Mouse (Mus musculus): ENCODE measurements around the gene Cldn1.

The Cldn1 gene

DNA sequence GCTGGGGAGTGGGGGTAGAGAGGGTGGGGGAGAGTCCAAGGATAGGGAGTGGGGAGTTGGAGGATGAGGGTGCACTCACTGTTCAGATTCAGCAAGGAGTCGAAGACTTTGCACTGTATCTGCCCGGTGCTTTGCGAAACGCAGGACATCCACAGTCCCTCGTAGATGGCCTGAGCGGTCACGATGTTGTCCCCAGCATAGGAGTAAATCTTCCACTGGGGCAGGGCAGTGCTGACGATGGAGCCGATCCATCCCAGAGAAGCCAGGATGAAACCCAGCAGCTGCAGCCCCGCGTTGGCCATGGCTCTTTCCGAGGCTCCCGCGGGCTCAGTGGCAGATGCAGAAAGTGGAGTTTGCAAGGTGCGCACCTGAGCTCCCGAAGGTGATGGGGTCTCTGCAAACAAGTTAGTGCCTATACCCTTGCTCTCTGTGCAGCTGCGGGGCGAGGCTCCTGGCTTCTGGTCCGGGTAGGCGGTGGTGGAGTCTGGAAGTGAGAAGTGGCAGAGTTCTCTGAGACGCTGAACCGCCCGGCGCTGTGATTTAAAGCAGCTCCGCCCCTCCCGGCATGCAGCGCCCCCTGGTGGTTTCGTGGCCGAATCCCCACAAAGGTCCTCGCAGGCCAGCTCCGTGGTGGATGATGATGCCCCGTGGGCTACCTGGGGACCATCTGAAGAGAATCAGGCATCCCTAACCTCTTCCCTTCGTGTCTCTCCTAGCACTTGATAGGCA is at the start of gene Cldn1:
Cldn1 (minus strand) TSS at position 517 of the 729 bp plus-strand sequence.
- peak; percentile 30 to 49 for DNase-seq (ENCODE audit: low spot score in 2 of 2)

DNA sequence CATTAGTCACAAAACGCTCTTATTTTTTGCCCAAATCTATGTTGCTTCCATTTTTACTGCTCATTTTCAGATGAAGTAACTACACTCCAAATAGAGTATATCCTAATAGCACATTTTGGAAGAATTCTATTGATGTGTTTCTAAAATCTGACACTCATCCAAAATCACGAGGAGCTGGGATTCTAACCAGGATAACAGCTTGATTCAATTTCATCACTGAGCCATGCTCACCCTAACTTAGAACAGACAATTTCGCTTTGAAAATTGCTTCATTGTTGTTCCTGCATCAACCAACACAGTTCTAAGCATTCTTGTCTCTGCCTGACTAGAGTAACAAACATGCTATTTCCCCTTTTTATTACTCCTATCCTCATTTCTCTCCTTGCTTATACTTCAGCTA is 47.0 kb upstream of the Cldn1 start:
- DNase-seq (ENCODE audit: low spot score in 2 of 2) = no peak

DNA sequence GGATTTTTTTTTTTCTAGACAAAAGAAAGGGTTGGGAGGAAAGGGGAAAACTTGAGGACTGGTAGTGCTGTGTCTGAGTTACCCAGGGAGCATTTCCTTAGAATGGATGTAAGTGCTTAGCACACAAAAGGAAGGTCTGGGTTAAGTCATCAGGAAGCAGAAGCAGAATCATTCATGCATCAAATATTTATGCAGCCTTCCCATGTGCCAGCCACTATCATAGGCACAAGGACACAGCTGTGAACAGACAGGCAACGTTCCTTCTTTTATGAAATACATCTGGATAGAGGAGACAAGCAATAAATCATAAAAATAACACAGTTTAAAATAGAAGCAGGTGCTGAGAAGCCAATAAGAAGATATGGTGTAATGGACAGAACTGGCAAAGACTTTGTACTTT is 32.4 kb upstream of the Cldn1 start:
- DNase-seq (ENCODE audit: low spot score in 2 of 2) = no peak

DNA sequence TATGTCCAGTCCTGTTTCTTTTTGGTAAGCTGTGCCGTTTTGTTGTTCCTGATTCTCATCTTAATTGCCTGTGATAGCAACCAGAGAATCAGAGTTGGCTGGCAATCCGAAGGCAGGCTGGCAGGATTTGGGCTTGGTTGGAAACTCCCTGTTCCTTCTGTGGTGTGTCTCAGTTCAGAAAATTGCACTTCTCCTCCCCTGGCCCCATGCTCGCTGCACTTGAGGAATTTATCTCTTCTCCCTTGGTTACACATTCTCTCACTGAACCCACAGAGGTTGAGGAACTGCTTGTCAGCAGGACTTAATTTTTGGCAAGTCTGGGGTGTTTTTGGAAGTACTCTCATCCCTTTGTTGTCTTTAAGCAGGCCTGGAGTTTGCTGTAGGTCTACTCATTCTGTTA is 29.3 kb upstream of the Cldn1 start:
- DNase-seq (ENCODE audit: low spot score in 2 of 2) = no peak

DNA sequence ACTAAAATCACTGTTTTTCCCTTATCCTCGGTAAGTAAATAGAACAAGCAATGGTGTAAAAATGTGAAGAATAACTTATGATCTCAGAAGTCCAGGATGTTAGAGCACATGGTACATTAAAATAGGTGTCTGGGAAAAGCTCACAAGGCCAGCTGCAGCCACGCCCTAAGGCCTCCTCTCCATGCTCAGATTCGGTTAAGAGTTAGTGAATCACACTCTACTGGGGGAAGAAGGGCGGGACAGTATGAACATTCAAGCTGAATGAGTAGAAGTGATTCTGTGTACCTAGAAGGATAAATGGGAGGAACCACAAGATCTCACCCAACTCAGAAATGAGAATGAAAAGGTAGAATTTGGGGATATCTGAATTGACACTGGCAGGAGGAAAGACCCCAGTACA is 28.9 kb upstream of the Cldn1 start:
- DNase-seq (ENCODE audit: low spot score in 2 of 2) = no peak

DNA sequence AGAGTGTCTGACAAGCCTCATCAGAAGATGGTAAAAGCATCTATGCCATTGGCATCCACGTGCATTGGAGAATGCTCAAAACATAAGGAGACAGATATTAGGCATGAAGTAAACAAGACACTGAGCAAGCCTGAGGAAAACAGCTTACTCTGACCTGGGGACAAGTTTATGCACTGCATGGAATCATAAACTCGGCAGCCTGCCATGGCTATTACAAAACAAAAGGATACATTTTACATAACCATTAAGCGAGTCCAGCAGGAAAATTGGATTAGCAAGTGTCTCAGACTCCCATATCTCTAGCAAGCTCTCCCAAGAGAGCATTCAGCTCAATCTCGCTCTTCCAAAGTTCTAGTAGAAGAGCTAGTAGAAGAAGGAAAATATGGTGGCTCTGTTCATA is 19.3 kb upstream of the Cldn1 start:
- no peak for DNase-seq (ENCODE audit: low spot score in 2 of 2)

DNA sequence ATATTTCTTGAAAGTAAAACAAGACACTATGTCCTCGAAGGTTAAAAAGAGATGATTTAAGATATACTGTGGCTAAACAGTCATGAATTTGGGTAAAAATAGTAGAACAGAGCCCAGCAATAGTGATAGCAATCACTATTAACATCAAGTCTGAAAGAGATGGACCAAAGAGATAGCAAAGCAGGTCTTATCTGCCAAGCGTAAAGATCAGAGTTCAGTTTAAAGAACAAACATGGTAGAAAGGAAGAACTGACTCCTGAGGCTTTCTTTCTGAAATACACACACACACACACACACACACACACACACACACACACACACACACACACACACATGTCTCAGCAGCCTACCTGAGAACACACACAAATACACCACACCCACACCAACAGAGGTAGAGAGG is 14.5 kb upstream of the Cldn1 start:
- no peak for DNase-seq (ENCODE audit: low spot score in 2 of 2)

DNA sequence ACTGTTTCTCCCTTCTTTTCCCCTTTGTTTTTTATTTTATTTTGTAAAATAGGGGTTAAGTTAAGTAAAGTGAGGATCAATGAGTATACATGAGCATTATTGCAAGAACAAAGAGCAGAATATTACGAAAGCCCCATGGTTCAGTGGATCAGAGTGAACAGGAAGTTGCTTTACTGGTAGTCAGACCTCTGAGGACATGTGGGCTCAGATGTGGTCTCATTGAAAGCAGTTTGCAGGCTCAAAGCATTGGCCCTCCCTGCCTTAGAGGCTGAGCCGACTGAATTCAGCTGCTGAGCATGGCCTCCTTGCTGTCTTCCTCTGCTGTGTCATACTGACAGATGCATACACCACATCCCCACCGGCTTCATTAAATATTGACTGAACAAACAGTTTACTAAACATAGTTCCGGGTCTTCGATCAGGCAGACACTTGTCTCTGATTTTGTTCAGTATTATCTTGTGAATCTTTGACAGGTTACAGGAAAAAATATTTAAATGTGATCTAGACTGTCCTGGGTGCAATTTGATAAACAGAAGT is 12.5 kb upstream of the Cldn1 start:
- no peak for DNase-seq (ENCODE audit: low spot score in 2 of 2)

DNA sequence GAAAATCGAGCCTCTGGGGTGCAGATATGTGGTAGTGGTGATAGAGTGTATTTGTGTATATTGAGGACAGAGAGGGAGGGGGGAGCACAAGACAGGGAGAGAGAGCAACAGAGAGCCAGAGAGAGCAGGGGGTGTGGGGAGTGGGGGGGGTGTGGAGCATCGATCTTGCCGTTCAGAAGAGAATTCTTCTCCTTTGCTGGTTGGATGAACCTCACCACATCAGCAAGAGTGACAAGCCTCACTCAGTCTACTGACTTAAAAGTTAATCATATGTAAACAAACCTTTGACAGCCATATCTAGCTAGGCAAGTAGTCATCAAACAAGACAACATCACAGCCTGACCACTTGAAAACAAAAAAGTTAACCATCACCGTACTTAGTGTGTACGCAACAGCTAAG is 5.5 kb upstream of the Cldn1 start:
- no peak for DNase-seq (ENCODE audit: low spot score in 2 of 2)

DNA sequence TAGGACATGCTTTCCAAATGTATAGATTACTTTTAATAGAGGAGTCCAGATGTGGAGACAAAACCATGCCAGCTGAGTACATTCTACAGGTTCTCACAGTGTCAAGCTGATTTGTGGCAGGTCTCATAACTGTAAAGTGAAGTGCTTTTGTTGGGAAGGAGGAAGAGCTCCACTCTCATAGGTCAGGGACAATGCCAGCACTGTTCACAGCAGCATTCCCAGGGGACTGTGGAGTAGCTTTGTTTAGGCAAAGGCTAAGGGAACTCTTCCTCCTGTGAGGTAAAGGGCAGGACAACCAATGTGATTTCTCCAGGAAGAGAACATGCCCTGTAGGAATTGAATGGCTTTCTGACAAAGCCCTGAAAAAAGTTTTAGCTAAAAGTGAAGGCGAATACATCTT is 1.5 kb downstream of the Cldn1 start:
- no peak for DNase-seq (ENCODE audit: low spot score in 2 of 2)

DNA sequence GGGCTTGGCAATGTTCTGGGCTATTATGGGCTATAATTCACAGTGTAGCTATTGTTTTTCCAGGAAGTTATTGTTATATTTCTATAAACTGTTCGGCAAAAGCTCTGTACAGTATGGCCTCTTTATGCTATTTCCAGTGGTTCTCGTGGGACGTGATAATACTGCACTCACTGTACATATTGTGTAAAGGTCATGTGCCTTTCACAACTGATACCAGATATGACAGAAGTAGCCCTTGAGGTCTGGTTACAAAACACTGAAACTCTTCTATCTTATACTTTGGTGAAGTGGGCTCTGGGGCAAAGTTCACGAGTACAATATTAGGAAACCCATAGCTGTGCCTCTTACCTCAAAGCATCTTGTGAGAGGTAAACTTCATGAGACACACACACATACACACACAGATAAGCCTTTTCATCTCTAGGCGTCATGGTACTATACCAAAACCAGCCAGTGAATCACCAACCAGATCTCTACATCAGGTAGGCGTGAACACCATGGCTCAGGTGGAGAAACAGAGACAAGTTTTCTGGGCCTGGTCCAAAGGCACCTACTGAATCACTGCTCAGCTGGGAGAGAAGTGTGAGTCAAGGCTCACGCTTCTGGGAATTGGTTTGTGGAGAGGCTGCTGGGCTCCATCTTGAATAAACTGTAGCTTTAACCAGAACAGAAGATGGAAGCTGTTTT is 2.5 kb downstream of the Cldn1 start:
- no peak for DNase-seq (ENCODE audit: low spot score in 2 of 2)

DNA sequence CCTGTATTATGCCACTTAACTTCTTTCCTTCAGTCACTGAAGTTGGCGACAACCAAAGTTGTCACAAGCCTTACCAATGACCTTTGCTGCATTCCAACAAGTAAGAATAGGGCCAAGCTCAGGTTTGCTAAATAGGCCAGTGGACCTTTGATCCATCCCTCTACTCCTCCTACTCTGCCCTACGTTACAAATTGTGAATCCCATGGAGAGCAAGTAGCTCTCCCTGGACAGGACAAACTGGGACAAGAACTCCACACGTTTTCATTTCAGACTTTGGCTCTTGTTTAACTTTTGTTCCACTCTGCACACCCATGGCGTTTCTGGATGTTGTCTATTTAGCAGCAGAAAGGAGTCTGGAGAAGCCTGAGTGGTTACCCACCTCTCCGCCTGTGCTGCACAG is 3.5 kb downstream of the Cldn1 start:
- no peak for DNase-seq (ENCODE audit: low spot score in 2 of 2)

DNA sequence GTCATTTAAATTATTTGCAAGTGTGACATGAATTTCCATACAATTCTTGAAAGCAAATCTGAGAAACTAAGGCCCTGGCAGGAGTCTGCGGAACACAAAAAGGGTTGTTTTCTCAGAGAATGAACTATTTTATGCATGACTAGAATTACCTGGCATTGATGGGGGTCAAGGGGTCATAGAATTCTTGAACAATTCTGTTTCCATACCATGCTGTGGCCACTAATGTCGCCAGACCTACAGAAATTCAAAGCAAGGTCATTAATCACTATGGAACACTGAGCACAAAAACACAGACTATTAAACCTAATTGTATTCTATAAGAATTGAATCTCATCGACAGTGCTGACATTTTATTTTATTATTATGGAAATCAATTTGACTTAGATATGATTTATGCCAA is 10.9 kb downstream of the Cldn1 start:
- no peak for DNase-seq (ENCODE audit: low spot score in 2 of 2)

DNA sequence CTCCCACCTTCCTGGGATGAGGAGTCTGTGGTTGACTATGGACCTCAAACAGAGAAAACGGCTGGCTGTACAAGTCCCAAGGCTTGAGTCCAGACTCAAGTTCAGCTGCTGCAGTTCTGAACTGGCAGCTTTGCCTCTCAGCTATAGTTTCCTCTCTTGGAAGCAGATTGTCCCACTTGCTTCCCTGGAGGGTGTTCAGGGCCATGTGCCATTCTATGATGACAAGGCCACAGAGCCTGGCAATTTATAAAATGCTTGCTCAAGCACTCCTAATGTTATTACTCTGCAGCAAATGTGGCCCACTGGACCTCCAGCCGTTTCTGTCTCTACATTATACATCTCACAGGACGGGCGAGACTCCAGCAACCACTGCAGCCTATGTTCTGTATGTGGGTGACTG is 12.0 kb downstream of the Cldn1 start:
- no peak for DNase-seq (ENCODE audit: low spot score in 2 of 2)

DNA sequence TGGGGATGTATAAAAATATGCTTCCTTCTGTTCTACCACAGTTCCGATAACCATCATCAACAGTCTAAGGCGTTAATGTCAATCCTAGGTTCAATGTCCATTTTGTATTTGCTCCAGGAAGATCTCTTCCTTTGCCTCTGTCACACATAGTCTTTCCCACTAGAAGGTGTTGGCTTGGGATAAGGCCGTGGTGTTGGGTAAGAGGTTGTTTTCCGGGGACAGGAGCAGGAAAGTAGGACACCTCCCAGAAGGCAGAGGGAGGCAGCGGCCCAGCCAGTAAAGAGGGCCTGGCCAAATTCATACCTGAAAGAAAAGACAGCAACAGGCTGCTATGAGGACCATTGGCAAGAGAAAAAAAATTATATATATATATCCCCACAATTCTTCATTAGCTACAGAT is 12.7 kb downstream of the Cldn1 start:
- no peak for DNase-seq (ENCODE audit: low spot score in 2 of 2)

DNA sequence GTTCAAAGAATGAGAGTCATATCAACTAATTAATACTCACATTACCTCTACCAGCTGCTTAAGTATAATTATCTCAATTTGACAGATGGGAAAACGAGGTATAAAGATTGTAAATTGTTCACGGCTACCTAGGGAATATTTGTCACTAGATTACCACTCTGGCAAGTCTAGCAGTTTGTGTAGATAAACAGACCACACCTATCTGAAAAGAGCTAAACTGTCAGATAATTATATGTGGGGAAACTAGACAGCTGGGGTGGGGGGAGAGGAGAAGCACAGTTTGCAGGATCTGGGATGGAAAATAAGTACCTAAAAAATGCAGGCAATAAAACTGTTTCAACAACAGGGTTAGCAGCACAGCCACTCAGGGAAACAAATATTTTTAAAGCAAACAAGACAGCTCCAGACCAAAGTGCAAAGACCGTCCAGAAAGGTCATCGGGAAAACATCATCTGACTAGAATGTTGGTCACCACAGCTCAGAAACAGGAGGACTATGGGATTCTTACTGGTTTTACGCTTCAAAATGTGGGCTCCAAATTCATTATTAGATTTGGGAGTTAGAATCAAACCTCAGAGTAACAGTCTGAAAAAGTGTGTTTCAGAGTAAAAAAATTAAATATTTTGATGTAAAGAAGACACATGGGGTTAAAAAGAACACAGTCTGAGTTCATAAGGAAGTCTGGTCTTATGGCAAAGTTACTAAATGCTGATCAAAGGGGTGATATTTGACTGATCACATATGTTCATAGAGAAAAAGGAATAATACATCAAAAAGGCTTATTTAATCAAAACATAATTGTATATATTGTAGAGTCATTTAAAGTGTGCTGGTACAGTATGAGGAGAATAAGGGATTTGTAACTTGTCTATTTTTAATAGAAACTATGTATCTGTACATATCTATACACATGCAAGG is 13.5 kb downstream of the Cldn1 start:
- no peak for DNase-seq (ENCODE audit: low spot score in 2 of 2)

DNA sequence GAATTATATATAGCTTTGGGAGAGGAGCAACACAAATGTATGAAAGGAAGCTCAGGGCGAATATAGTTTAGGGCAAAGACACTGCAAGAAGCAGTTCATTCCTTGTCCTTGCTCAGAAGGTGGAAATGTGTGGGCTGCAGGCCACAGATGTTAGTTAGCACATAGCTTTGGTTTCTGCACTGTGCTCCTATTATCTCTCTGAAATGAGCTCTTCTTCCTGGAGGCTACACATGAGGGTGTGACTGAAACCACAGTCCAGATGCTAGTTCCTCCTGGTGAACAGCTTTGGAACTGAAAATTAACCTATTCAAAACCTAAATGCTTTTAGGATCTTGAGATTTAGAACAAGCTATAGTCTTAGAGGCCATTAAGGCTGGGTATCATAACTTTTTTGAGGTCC is 16.1 kb downstream of the Cldn1 start:
- DNase-seq (ENCODE audit: low spot score in 2 of 2) = no peak

DNA sequence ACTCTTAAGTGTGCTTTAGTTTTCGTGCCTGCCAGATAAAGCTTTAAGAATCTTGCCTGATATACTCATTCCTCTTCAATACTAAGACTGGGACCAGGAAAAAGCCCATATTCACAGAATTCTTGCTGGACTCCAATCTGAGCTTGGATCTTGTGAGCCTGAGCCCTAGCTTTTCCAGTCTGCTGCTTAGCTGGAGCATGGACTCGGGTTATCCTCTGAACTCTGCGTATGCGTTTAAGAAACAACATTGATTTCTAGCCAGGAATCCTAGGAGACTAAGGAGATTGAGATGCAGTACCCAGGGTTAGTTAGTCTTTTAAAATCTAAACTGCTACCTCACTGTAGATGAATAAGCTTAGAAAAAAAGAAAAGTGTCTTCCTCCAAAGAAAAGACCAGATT is 20.9 kb downstream of the Cldn1 start:
- DNase-seq (ENCODE audit: low spot score in 2 of 2) = no peak

DNA sequence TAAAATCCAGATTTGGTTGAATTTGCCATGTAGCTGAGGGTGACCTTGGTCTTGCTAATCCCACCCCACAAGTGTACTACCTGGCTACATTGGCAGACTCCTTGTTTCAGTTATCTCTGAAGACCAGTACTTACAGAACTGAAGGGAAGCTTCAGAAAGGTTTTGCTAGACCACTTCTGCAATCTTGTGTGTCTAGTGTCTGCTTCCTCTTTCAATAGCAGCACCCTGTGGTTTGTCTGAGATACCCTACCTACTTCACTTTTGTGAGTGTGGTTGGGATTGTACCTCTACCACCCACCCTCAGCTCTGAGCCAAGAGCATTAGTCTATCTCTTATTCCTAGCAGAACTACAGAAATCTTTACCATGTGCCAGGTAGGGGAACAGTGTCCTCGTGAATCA is 22.8 kb downstream of the Cldn1 start:
- DNase-seq (ENCODE audit: low spot score in 2 of 2) = no peak

DNA sequence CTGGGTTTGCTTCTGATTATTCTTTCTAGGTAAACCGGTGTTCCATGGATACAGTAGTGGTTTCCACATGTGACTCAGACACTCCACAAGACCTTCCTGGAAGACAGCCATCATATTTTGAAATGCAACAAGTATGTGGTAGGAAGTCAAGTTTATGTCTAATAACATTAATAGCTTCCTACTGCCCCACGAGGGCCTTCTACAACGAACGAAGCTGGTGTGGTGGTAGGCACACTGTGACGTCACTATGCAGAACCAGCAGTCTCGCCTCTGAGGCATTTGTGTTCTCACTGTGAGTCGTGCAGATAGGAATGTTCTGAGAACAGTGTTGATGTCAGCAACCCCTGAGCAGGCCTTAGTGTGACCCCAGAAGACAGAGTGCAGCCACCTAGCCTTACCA is 55.4 kb downstream of the Cldn1 start:
- DNase-seq (ENCODE audit: low spot score in 2 of 2) = no peak

DNA sequence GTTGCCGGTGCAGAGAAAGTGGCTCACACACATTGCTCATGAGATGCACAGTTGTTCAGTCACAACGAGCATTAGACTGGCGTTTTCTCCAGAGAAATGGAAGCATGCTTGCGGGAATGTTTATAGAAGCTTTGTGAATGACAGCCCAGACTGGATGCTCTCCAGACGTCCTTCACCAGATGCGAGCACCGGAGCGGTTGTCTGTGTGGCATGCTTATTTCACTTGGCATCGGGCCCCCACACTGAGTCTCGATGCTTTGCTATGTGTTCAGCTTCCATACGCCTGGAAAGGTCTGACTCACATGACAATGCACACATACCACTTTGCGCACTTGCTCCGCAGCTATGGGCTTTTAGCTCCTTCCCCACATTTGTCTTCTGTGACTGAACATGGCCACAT is 56.8 kb downstream of the Cldn1 start:
- peak in 1 of 2 experiments; percentile 40 for DNase-seq (ENCODE audit: low spot score in 2 of 2)

DNA sequence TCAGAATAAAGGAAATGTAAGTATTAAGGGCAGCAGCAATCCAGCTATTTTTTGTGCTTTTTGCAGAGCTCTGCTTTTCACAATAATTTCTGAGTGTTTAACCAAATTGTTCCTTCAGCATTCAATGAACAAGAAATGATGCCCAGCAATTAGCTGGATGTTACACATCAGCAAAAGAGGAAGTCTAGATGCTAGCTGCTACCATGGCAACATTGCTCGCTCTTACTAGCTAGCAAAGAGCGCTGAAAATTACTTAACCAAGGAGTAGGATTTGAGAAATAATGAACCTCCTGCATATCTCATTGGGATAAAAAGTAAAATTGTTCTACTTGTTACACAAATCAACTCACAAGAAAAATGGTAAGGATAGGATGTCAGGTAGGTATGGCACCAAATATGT is 62.2 kb downstream of the Cldn1 start:
- no peak for DNase-seq (ENCODE audit: low spot score in 2 of 2)
